Mouse (Mus musculus) mesoderm, embryonic 11.5 days (tissue): ENCODE data around the gene Cntnap2.
A peak's percentile ranks its signal among the peaks of the same experiment; 100 is the strongest.
"Not testable (repeated sequence)": the region's sequence is repeated elsewhere in the genome, so short reads cannot be mapped to it uniquely, and the experiment has no call there.

Experiments
- DNase-seq: peaks from one replicate; pipeline ENCODE4 v3.0.0-alpha.2; 2012; ENCODE audit warnings: low read depth, low spot score

Gene Cntnap2

GRCm38 (mm10) chr6:47174580-47175294 is 2115.6 kb downstream of the Cntnap2 start:
- DNase-seq = peak; percentile 25

GRCm38 (mm10) chr6:47175356-47176156 is 2116.4 kb downstream of the Cntnap2 start:
- peak; percentile 67 for DNase-seq

- not testable (repeated sequence) for DNase-seq
Measured at GRCm38 (mm10) chr6:47176157-47176555, 2117.0 kb downstream of the Cntnap2 start.

GRCm38 (mm10) chr6:47181372-47181771 is 2122.2 kb downstream of the Cntnap2 start:
- not testable (repeated sequence) for DNase-seq

GRCm38 (mm10) chr6:47182252-47182651 is 2123.1 kb downstream of the Cntnap2 start:
- DNase-seq = no peak

- no peak for DNase-seq
Measured at GRCm38 (mm10) chr6:47182756-47183155, 2123.6 kb downstream of the Cntnap2 start.

GRCm38 (mm10) chr6:47183850-47184249 is 2124.7 kb downstream of the Cntnap2 start:
- DNase-seq = not testable (repeated sequence)

- peak; percentile 23 for DNase-seq
Measured at GRCm38 (mm10) chr6:47188193-47188592, 2129.0 kb downstream of the Cntnap2 start.

GRCm38 (mm10) chr6:47188596-47188995 is 2129.4 kb downstream of the Cntnap2 start:
- not testable (repeated sequence) for DNase-seq

- DNase-seq = no peak
Measured at GRCm38 (mm10) chr6:47190282-47190681, 2131.1 kb downstream of the Cntnap2 start.

GRCm38 (mm10) chr6:47191277-47191800 is 2132.2 kb downstream of the Cntnap2 start:
- peak; percentile 70 for DNase-seq

GRCm38 (mm10) chr6:47191940-47192339 is 2132.8 kb downstream of the Cntnap2 start:
- DNase-seq = no peak

- DNase-seq = no peak
Measured at GRCm38 (mm10) chr6:47192478-47192877, 2133.3 kb downstream of the Cntnap2 start.

- DNase-seq = no peak
Measured at GRCm38 (mm10) chr6:47197570-47197969, 2138.4 kb downstream of the Cntnap2 start.

GRCm38 (mm10) chr6:47200671-47201070 is 2141.5 kb downstream of the Cntnap2 start:
- DNase-seq = no peak

GRCm38 (mm10) chr6:47208031-47208430 is 2148.9 kb downstream of the Cntnap2 start:
- DNase-seq = no peak

- no peak for DNase-seq
Measured at GRCm38 (mm10) chr6:47214731-47215130, 2155.6 kb downstream of the Cntnap2 start.

GRCm38 (mm10) chr6:47223578-47223977 is 2164.4 kb downstream of the Cntnap2 start:
- not testable (repeated sequence) for DNase-seq

- not testable (repeated sequence) for DNase-seq
Measured at GRCm38 (mm10) chr6:47225391-47225790, 2166.2 kb downstream of the Cntnap2 start.

- no peak for DNase-seq
Measured at GRCm38 (mm10) chr6:47227601-47228000, 2168.4 kb downstream of the Cntnap2 start.

GRCm38 (mm10) chr6:47228676-47229317 is 2169.6 kb downstream of the Cntnap2 start:
- DNase-seq = peak; percentile 20

GRCm38 (mm10) chr6:47231513-47231912 is 2172.4 kb downstream of the Cntnap2 start:
- no peak for DNase-seq
